Mouse (Mus musculus): ENCODE data around the gene Vmn2r59. TPM values are rescaled to one million over a fixed set of nuclear protein-coding genes. Genes with fewer than 3 reads are reported as not detected.
"Not testable (repeated sequence)": the region's sequence is repeated elsewhere in the genome, so short reads cannot be mapped to it uniquely, and the experiment has no call there.

Gene Vmn2r59
- not detected in 2 replicates for polyA plus RNA-seq (2014; fragmentation: Nextera tagmentation; extraction: Ambion mirVana)

DNA sequence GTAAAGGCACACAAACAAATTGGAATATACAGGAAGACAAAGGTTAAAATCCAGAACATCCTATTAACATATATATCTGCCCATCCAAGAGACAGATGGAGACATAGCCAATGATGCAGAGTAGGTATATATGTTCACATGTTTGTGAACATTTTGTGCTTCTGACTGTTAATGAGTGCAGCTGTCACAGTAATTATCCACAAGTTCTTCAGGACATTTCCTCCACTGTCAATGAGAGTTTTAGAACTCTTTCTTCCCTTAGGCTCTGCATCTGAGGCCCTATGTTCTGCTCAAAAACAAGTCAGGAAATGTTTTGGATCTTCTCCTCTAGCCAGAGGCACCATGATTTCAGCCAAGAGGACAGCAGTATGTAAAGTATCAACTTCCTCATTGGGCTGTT lies at the start of gene Vmn2r59:
Gene Vmn2r59 (minus strand): TSS at position 101 of the 400 bp plus-strand sequence.
- no peak for DNase-seq (ENCODE audit: low spot score)
- H3K36me3 ChIP-seq (ENCODE audit: control insufficient read depth, insufficient read depth, low read length): no peaks in the 10 kb centered on the region
- H3K9me3 ChIP-seq (ENCODE audit: control insufficient read depth, low read length): peaks cover 2% of the 10 kb centered on the region; the same call in 1 of the 2 replicates
- no peak for ATAC-seq (ENCODE audit: low read depth)
- H3K9ac ChIP-seq (ENCODE audit: low read depth, low read length): no peak within 1 kb of the TSS
- no peak within 1 kb of the TSS for H3K4me3 ChIP-seq (ENCODE audit: low read depth, low read length)
- H3K4me2 ChIP-seq (ENCODE audit: low read depth, low read length): no peak within 1 kb of the TSS
- H3K4me1 ChIP-seq (ENCODE audit: control insufficient read depth, insufficient read depth, low read length): no peaks in the 10 kb centered on the region
- H3K27ac ChIP-seq (replicated peaks; ENCODE audit: low read depth, low read length): no peak within 1 kb of the TSS
- no peaks in the 10 kb centered on the region for H3K27me3 ChIP-seq (replicated peaks; ENCODE audit: control insufficient read depth, insufficient read depth, low read length)

DNA sequence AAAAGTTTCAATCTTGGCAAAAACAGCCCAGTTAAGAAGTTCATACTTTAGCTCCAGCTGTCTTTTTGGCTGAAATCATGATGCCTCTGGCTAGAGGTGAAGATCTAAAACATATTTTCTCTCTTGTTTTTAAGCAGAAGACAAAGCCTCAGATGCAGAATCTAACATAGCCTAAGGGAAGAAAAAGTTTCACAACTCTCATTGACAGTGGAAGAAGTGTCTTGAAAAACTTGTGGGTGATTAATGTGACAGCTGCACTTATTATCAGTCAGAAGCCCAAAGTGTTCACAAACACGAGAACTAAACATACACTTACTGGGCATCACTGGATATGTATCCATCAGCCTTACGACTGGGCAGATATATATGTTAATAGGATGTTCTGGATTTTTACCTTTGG lies 48.6 kb upstream of the Vmn2r59 start, which contains the start of gene Vmn2r60:
Gene Vmn2r60 (plus strand): TSS at position 301 of the 400 bp plus-strand sequence.
- H3K4me3 ChIP-seq (ENCODE audit: low read depth, low read length): no peak within 1 kb of the TSS
- no peaks in the 10 kb centered on the region for H3K4me1 ChIP-seq (ENCODE audit: control insufficient read depth, insufficient read depth, low read length)
- H3K27me3 ChIP-seq (replicated peaks; ENCODE audit: control insufficient read depth, insufficient read depth, low read length): no peaks in the 10 kb centered on the region
- no peaks in the 10 kb centered on the region for H3K36me3 ChIP-seq (ENCODE audit: control insufficient read depth, insufficient read depth, low read length)
- H3K27ac ChIP-seq (replicated peaks; ENCODE audit: low read depth, low read length): no peak within 1 kb of the TSS
- no peak within 1 kb of the TSS for H3K4me2 ChIP-seq (ENCODE audit: low read depth, low read length)
- 85% methylated on average over 2 of the region's 2 CpGs for WGBS
- 0 out of 2 replicates have a peak, but pooled peaks cover 14% of the 10 kb centered on the region for H3K9me3 ChIP-seq (ENCODE audit: control insufficient read depth, low read length)
- no peak within 1 kb of the TSS for H3K9ac ChIP-seq (ENCODE audit: low read depth, low read length)
- ATAC-seq (ENCODE audit: low read depth): no peak
- DNase-seq (ENCODE audit: low spot score): no peak

DNA sequence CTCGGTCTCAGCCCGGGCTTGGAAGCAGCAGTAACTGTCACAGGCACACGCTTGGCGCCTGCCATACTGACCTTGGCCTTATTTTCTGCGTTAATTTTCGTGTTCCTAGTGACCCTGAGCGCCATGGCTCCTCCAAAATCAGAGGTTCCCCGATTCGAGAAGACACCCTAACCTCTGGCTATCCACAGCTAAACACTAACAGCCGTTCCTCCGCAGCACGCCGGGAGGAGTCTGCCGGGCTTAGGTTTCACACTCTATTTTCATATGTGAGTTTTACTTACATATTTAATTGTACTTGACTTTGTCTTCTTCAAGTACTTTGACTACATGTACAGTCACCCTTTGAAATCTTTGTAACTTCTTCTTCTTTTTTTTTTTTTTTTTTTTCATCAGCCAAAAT lies 48.2 kb upstream of the Vmn2r59 start:
- H3K9ac ChIP-seq (ENCODE audit: low read depth, low read length); H3K27ac ChIP-seq (replicated peaks; ENCODE audit: low read depth, low read length); DNase-seq (ENCODE audit: low spot score); H3K36me3 ChIP-seq (ENCODE audit: control insufficient read depth, insufficient read depth, low read length); H3K4me3 ChIP-seq (ENCODE audit: low read depth, low read length); H3K27me3 ChIP-seq (replicated peaks; ENCODE audit: control insufficient read depth, insufficient read depth, low read length); H3K4me2 ChIP-seq (ENCODE audit: low read depth, low read length); H3K4me1 ChIP-seq (ENCODE audit: control insufficient read depth, insufficient read depth, low read length); ATAC-seq (ENCODE audit: low read depth): not testable (repeated sequence)
- WGBS: 80% methylated on average over 10 of the region's 14 CpGs
- 0 out of 2 replicates have a peak, but pooled peaks cover 14% of the 10 kb centered on the region for H3K9me3 ChIP-seq (ENCODE audit: control insufficient read depth, low read length)

Other genes with a start within 250 kb of the Vmn2r59 start
- not detected in 2 replicates for gene Vmn2r58, start 186.3 kb downstream of the Vmn2r59 start, polyA plus RNA-seq (2014; fragmentation: Nextera tagmentation; extraction: Ambion mirVana)
- gene Vmn2r60, start 48.7 kb upstream of the Vmn2r59 start, polyA plus RNA-seq (2014; fragmentation: Nextera tagmentation; extraction: Ambion mirVana): not detected in 2 replicates
- gene Vmn2r61, start 201.0 kb upstream of the Vmn2r59 start, polyA plus RNA-seq (2014; fragmentation: Nextera tagmentation; extraction: Ambion mirVana): not detected in 2 replicates